Mouse (Mus musculus): ENCODE data around the gene Ppp1r36. TPM values are rescaled to one million over a fixed set of nuclear protein-coding genes. Genes with fewer than 3 reads are reported as not detected.
A peak's percentile ranks its signal among the peaks of the same experiment; 100 is the strongest.

The Ppp1r36 gene
- total and polyA plus RNA-seq, 3 experiments, result not detected

DNA sequence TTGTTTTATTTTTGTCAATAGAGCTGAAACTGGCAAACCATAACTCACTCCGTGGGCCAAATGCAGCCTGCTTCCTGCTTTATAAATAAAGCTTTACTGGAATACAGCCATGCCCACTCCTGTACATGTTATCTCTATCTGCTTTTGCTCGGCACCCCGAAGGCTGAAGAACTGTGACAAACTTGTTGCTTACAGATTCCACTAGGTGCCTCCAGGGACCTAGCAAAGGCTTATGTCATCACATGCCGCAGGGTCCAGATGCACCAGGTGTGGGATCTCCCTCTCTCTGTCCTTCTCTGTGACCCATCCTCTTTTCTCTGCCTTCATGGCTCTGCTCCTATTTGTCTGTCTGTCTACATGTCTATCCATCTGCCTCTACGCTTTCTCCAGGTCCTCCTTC, 61.8 kb downstream of the Ppp1r36 start:
- H3K27ac ChIP-seq (ENCODE audit: control insufficient read depth, low read depth, low read length), result no peak overlapping the region
- no peaks in the 10 kb centered on the region for H3K27me3 ChIP-seq (ENCODE audit: control insufficient read depth in 1 of 2, insufficient read depth in 2 of 2, low read length in 2 of 2)

DNA sequence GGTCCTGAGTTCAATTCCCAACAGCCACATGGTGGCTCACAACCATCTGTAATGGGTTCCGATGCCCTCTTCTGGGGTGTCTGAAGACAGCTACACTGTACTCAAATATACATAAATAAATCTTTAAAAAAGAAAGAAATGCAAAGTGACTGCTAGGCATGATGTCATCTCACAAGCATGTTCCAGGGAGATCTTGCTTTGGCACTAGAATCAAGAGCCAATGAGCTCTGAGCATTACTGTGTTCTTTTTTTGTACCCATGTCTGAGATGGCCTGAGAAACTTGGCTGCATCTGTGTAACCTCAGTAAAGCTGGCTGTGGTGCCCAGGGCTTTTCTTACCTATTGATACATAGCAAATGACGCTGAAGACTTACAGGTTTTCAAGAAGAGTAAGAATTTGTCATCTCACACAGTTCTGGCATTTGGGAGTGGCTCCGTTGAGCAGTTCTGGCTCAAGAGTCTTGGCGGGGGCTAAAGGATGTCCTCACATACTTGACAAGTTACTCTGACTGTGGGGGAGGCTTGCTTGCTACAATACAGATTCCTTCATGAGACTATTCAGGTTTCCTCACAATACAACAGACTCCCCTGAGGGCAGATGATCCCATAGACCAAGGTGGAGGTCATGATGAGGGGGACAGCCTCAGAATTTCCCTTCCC, 62.6 kb downstream of the Ppp1r36 start:
- no peak for DNase-seq (ENCODE audit: low read depth, low spot score)
- Histone ChIP-seq H3K79me2 (ENCODE audit: control insufficient read depth, insufficient read depth, low read length, poor library complexity) (no peaks in the 10 kb centered on the region), H3K9ac (ENCODE audit: control insufficient read depth, low read depth, low read length, poor library complexity, severe bottlenecking) (no peak overlapping the region), H3K27me3 (ENCODE audit: control insufficient read depth in 1 of 2, insufficient read depth in 2 of 2, low read length in 2 of 2) (no peaks in the 10 kb centered on the region), H3K9me3 (replicated peaks; ENCODE audit: insufficient read depth, low read length) (no peaks in the 10 kb centered on the region), H3K4me1 (ENCODE audit: control insufficient read depth in 1 of 2, insufficient read depth in 2 of 2, low read length in 2 of 2) (peaks cover 0 to 10% of the 10 kb centered on the region in 2 experiments; a peak in 1 of 4 replicates), H3K36me3 (ENCODE audit: control insufficient read depth in 1 of 2, insufficient read depth in 2 of 2, low read length in 2 of 2) (peaks cover 0 to 3% of the 10 kb centered on the region in 2 experiments; a peak in 1 of 4 replicates), H3K4me3 (ENCODE audit: control insufficient read depth in 1 of 2, insufficient read depth in 1 of 2, low read depth in 2 of 2, low read length in 2 of 2) (no peak overlapping the region), H3K27ac (ENCODE audit: control insufficient read depth, low read depth, low read length) (no peak overlapping the region)
- TF ChIP-seq CHD1 (IDR thresholded peaks at IDR 0.05; ENCODE audit: low read depth, low read length) (no peak), ETS1 (IDR thresholded peaks at IDR 0.05; ENCODE audit: low read depth, low read length) (no peak), POLR2A (IDR thresholded peaks at IDR 0.05; ENCODE audit: control insufficient read depth in 1 of 2, insufficient read depth in 1 of 2, low read depth in 1 of 2, low read length in 2 of 2, poor library complexity in 1 of 2) (no peak), SIN3A (IDR thresholded peaks at IDR 0.05; ENCODE audit: low read length) (no peak), GABPA (IDR thresholded peaks at IDR 0.05; ENCODE audit: low read depth, low read length) (no peak)

More for the DNA sequence above, 61.8 kb downstream of the Ppp1r36 start:
- Histone ChIP-seq H3K36me3 (ENCODE audit: control insufficient read depth in 1 of 2, insufficient read depth in 2 of 2, low read length in 2 of 2) (peaks cover 0 to 5% of the 10 kb centered on the region in 2 experiments; a peak in 1 of 4 replicates), H3K9me3 (replicated peaks; ENCODE audit: insufficient read depth, low read length) (no peaks in the 10 kb centered on the region), H3K9ac (ENCODE audit: control insufficient read depth, low read depth, low read length, poor library complexity, severe bottlenecking) (no peak overlapping the region), H3K4me3 (ENCODE audit: control insufficient read depth in 1 of 2, insufficient read depth in 1 of 2, low read depth in 2 of 2, low read length in 2 of 2) (no peak overlapping the region), H3K4me1 (ENCODE audit: control insufficient read depth in 1 of 2, insufficient read depth in 2 of 2, low read length in 2 of 2) (peaks cover 0 to 13% of the 10 kb centered on the region in 2 experiments; a peak in 1 of 4 replicates), H3K79me2 (ENCODE audit: control insufficient read depth, insufficient read depth, low read length, poor library complexity) (no peaks in the 10 kb centered on the region)
- DNase-seq (ENCODE audit: low read depth, low spot score), result peak; percentile 44
- peak; percentile 43 for TF ChIP-seq ZC3H11A (IDR thresholded peaks at IDR 0.05; ENCODE audit: low read depth, low read length)
- TF ChIP-seq ZMIZ1 (IDR thresholded peaks at IDR 0.05; ENCODE audit: low read depth, low read length), result no peak
- no peak for TF ChIP-seq GATA1 (IDR thresholded peaks at IDR 0.05; ENCODE audit: low read depth, low read length)
- no peak for TF ChIP-seq CHD2 (IDR thresholded peaks at IDR 0.05; ENCODE audit: low read length)
- no peak for TF ChIP-seq JUND (IDR thresholded peaks at IDR 0.05; ENCODE audit: low read depth, low read length)
- 0 out of 2 replicates have a peak, but pooled peaks have one; percentile 18 for TF ChIP-seq SIN3A (IDR thresholded peaks at IDR 0.05; ENCODE audit: low read length)
- 0 out of 2 replicates have a peak, but pooled peaks have one; percentile 18 for TF ChIP-seq ELF1 (IDR thresholded peaks at IDR 0.05; ENCODE audit: low read depth, low read length)
- no peak for TF ChIP-seq CHD1 (IDR thresholded peaks at IDR 0.05; ENCODE audit: low read depth, low read length)
- no peak for TF ChIP-seq USF2 (IDR thresholded peaks at IDR 0.05; ENCODE audit: borderline replicate concordance in 1 of 2, insufficient read depth in 1 of 2, low read depth in 1 of 2, low read length in 2 of 2)
- peak in 1 of 3 experiments; percentile 46; a peak in 2 of 6 replicates for TF ChIP-seq CTCF (IDR thresholded peaks at IDR 0.05 in 2 of 3, conservative IDR thresholded peaks at IDR 0.05 in 1 of 3; ENCODE audit: control insufficient read depth in 1 of 3, insufficient read depth in 1 of 3, low read depth in 2 of 3, low read length in 3 of 3, poor library complexity in 1 of 3, severe bottlenecking in 1 of 3)
- TF ChIP-seq ETS1 (IDR thresholded peaks at IDR 0.05; ENCODE audit: low read depth, low read length), result no peak
- peak; percentile 44 for TF ChIP-seq SMC3 (IDR thresholded peaks at IDR 0.05; ENCODE audit: low read depth, low read length)
- no peak for TF ChIP-seq TAL1 (IDR thresholded peaks at IDR 0.05; ENCODE audit: low read length)
- TF ChIP-seq RAD21 (IDR thresholded peaks at IDR 0.05; ENCODE audit: low read depth, low read length), result peak; percentile 58
- no peak for TF ChIP-seq TBP (IDR thresholded peaks at IDR 0.05; ENCODE audit: low read depth, low read length)
- TF ChIP-seq POLR2AphosphoS5 (IDR thresholded peaks at IDR 0.05; ENCODE audit: borderline replicate concordance, low read depth, low read length), result no peak
- no peak for TF ChIP-seq BHLHE40 (IDR thresholded peaks at IDR 0.05; ENCODE audit: borderline replicate concordance, low read depth, low read length)

Measured in MEL (cell line).